Mouse (Mus musculus): ENCODE measurements around the gene Ulk4. TPM values are rescaled to one million over a fixed set of nuclear protein-coding genes. Genes with fewer than 3 reads are reported as not detected.

Gene Ulk4
- polyA plus RNA-seq, 1 experiment from 2014 or later = 198 TPM

GRCm38 (mm10) chr9:121312237-121312891, 35.4 kb upstream of the Ulk4 start:
- Histone ChIP-seq H3K27me3 (no peaks in the 10 kb centered on the region), H3K4me3 (no peak overlapping the region), H3K4me2 (replicated peaks) (no peak overlapping the region), H3K27ac (peak overlapping the region; percentile 84), H3K4me1 (peaks cover 43% of the 10 kb centered on the region), H3K9me3 (no peaks in the 10 kb centered on the region), H3K9ac (no peak overlapping the region), H3K36me3 (no peaks in the 10 kb centered on the region)
- ATAC-seq (ENCODE audit: insufficient number of reproducible peaks, insufficient read depth, low FRiP score, low TSS enrichment) = 0 out of 2 replicates have a peak, but pooled peaks have one; percentile 8
- 63% methylated on average over 10 of the region's 10 CpGs for WGBS

- Histone ChIP-seq H3K27ac (no peak overlapping the region), H3K27me3 (no peaks in the 10 kb centered on the region), H3K9me3 (no peaks in the 10 kb centered on the region), H3K36me3 (no peaks in the 10 kb centered on the region), H3K4me2 (replicated peaks) (no peak overlapping the region), H3K4me1 (peaks cover 38% of the 10 kb centered on the region), H3K9ac (no peak overlapping the region), H3K4me3 (no peak overlapping the region)
- WGBS = 80% methylated on average over 6 of the region's 6 CpGs
- no peak for ATAC-seq (ENCODE audit: insufficient number of reproducible peaks, insufficient read depth, low FRiP score, low TSS enrichment)
These were observed 34.8 kb upstream of the Ulk4 start for GRCm38 (mm10) chr9:121311846-121312236.

GRCm38 (mm10) chr9:121310501-121310900, 33.5 kb upstream of the Ulk4 start:
- Histone ChIP-seq H3K9ac (no peak overlapping the region), H3K4me3 (no peak overlapping the region), H3K36me3 (no peaks in the 10 kb centered on the region), H3K4me1 (peaks cover 37% of the 10 kb centered on the region), H3K4me2 (replicated peaks) (no peak overlapping the region), H3K9me3 (no peaks in the 10 kb centered on the region), H3K27ac (no peak overlapping the region), H3K27me3 (no peaks in the 10 kb centered on the region)
- WGBS = 79% methylated on average over 7 of the region's 7 CpGs
- ATAC-seq (ENCODE audit: insufficient number of reproducible peaks, insufficient read depth, low FRiP score, low TSS enrichment) = no peak

GRCm38 (mm10) chr9:121309287-121309686, 32.3 kb upstream of the Ulk4 start:
- Histone ChIP-seq H3K36me3 (no peaks in the 10 kb centered on the region), H3K4me3 (no peak overlapping the region), H3K4me1 (peaks cover 25% of the 10 kb centered on the region), H3K9me3 (no peaks in the 10 kb centered on the region), H3K27ac (no peak overlapping the region), H3K27me3 (no peaks in the 10 kb centered on the region), H3K9ac (no peak overlapping the region), H3K4me2 (replicated peaks) (no peak overlapping the region)
- WGBS = 32% methylated on average over 4 of the region's 4 CpGs
- ATAC-seq (ENCODE audit: insufficient number of reproducible peaks, insufficient read depth, low FRiP score, low TSS enrichment) = no peak

- Histone ChIP-seq H3K4me2 (replicated peaks) (no peak overlapping the region), H3K27me3 (no peaks in the 10 kb centered on the region), H3K9me3 (no peaks in the 10 kb centered on the region), H3K9ac (no peak overlapping the region), H3K4me1 (0 out of 2 replicates have a peak, but pooled peaks cover 13% of the 10 kb centered on the region), H3K4me3 (no peak overlapping the region), H3K36me3 (no peaks in the 10 kb centered on the region), H3K27ac (no peak overlapping the region)
- no peak for ATAC-seq (ENCODE audit: insufficient number of reproducible peaks, insufficient read depth, low FRiP score, low TSS enrichment)
- 92% methylated on average over 4 of the region's 4 CpGs for WGBS
These were observed 28.5 kb upstream of the Ulk4 start for GRCm38 (mm10) chr9:121305456-121305855.

GRCm38 (mm10) chr9:121304520-121304919, 27.5 kb upstream of the Ulk4 start:
- Histone ChIP-seq H3K27ac (no peak overlapping the region), H3K9ac (no peak overlapping the region), H3K27me3 (no peaks in the 10 kb centered on the region), H3K4me2 (replicated peaks) (no peak overlapping the region), H3K9me3 (no peaks in the 10 kb centered on the region), H3K36me3 (no peaks in the 10 kb centered on the region), H3K4me3 (no peak overlapping the region), H3K4me1 (peaks cover 21% of the 10 kb centered on the region)
- 82% methylated on average over 10 of the region's 10 CpGs for WGBS
- ATAC-seq (ENCODE audit: insufficient number of reproducible peaks, insufficient read depth, low FRiP score, low TSS enrichment) = no peak

GRCm38 (mm10) chr9:121303748-121304147, 26.8 kb upstream of the Ulk4 start:
- Histone ChIP-seq H3K4me1 (peaks cover 24% of the 10 kb centered on the region), H3K4me3 (no peak overlapping the region), H3K9ac (no peak overlapping the region), H3K4me2 (replicated peaks) (no peak overlapping the region), H3K27ac (no peak overlapping the region), H3K9me3 (no peaks in the 10 kb centered on the region), H3K27me3 (peaks cover 2% of the 10 kb centered on the region; the same call in 1 of the 2 replicates), H3K36me3 (no peaks in the 10 kb centered on the region)
- WGBS = 41% methylated on average over 9 of the region's 9 CpGs
- ATAC-seq (ENCODE audit: insufficient number of reproducible peaks, insufficient read depth, low FRiP score, low TSS enrichment) = no peak

GRCm38 (mm10) chr9:121303086-121303485, 26.1 kb upstream of the Ulk4 start:
- H3K27ac ChIP-seq = no peak overlapping the region
- no peaks in the 10 kb centered on the region for H3K9me3 ChIP-seq
- H3K4me2 ChIP-seq (replicated peaks) = no peak overlapping the region
- peaks cover 6% of the 10 kb centered on the region; the same call in 1 of the 2 replicates for H3K27me3 ChIP-seq
- ATAC-seq (ENCODE audit: insufficient number of reproducible peaks, insufficient read depth, low FRiP score, low TSS enrichment) = no peak
- peaks cover 30% of the 10 kb centered on the region for H3K4me1 ChIP-seq
- H3K36me3 ChIP-seq = no peaks in the 10 kb centered on the region
- no peak overlapping the region for H3K4me3 ChIP-seq
- 70% methylated on average over 6 of the region's 6 CpGs for WGBS
- H3K9ac ChIP-seq = 0 out of 2 replicates have a peak overlapping the region, but pooled peaks have one; percentile 0

GRCm38 (mm10) chr9:121302543-121302942, 25.5 kb upstream of the Ulk4 start:
- Histone ChIP-seq H3K4me1 (peaks cover 30% of the 10 kb centered on the region), H3K27me3 (peaks cover 6% of the 10 kb centered on the region; the same call in 1 of the 2 replicates), H3K9ac (no peak overlapping the region), H3K4me2 (replicated peaks) (no peak overlapping the region), H3K4me3 (no peak overlapping the region), H3K27ac (no peak overlapping the region), H3K9me3 (no peaks in the 10 kb centered on the region), H3K36me3 (no peaks in the 10 kb centered on the region)
- ATAC-seq (ENCODE audit: insufficient number of reproducible peaks, insufficient read depth, low FRiP score, low TSS enrichment) = no peak
- 92% methylated on average over 7 of the region's 8 CpGs for WGBS

GRCm38 (mm10) chr9:121301041-121301920, 24.3 kb upstream of the Ulk4 start:
- no peak for ATAC-seq (ENCODE audit: insufficient number of reproducible peaks, insufficient read depth, low FRiP score, low TSS enrichment)

GRCm38 (mm10) chr9:121299976-121300570, 23.1 kb upstream of the Ulk4 start:
- H3K9me3 ChIP-seq = no peaks in the 10 kb centered on the region
- peak overlapping the region; percentile 69 for H3K4me2 ChIP-seq (replicated peaks)
- H3K4me3 ChIP-seq = no peak overlapping the region
- H3K27ac ChIP-seq = no peak overlapping the region
- H3K36me3 ChIP-seq = no peaks in the 10 kb centered on the region
- peaks cover 8% of the 10 kb centered on the region; the same call in 1 of the 2 replicates for H3K27me3 ChIP-seq
- no peak for ATAC-seq (ENCODE audit: insufficient number of reproducible peaks, insufficient read depth, low FRiP score, low TSS enrichment)
- H3K9ac ChIP-seq = no peak overlapping the region
- H3K4me1 ChIP-seq = peaks cover 30% of the 10 kb centered on the region
- 55% methylated on average over 19 of the region's 19 CpGs for whole genome bisulfite sequencing

More at GRCm38 (mm10) chr9:121301041-121301920, 24.3 kb upstream of the Ulk4 start:
- Histone ChIP-seq H3K27me3 (peaks cover 6% of the 10 kb centered on the region; the same call in 1 of the 2 replicates), H3K9ac (no peak overlapping the region), H3K4me3 (no peak overlapping the region), H3K9me3 (no peaks in the 10 kb centered on the region), H3K27ac (no peak overlapping the region), H3K36me3 (no peaks in the 10 kb centered on the region), H3K4me1 (peaks cover 30% of the 10 kb centered on the region), H3K4me2 (replicated peaks) (no peak overlapping the region)
- WGBS = 74% methylated on average over 22 of the region's 22 CpGs

Measured in embryonic facial prominence, embryonic 12.5 days (tissue).